Mouse (Mus musculus): ENCODE data around the gene Acer3.

DNA sequence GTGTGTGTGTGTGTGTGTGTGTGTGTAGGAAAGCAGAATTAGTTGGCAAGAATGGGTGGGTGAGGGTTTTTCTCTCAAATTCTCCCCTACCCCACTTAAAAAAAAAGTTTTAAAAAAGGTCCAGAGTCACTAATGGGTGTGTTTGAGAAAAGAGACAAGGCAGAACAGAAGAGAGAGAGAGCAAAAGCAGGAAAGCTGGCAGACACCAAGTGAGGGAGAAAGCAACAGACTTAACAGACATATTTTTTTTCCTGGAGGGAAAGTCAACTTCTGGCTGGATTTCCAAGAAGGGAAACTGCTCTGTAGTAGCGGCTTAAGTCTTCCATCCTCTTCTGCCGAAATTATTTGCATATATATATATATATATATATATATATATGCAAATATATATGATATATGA lies 40.7 kb upstream of the Acer3 start:
- TF ChIP-seq CTCF (IDR thresholded peaks at IDR 0.05; ENCODE audit: borderline replicate concordance, control insufficient read depth, extremely low read depth, insufficient read depth, low read length, poor library complexity) (no peak), POLR2A (IDR thresholded peaks at IDR 0.05; ENCODE audit: control insufficient read depth, extremely low read depth, insufficient read depth, low read length, poor library complexity) (no peak)

All from thymus, adult 2 months (tissue).